Mouse (Mus musculus): ENCODE results near the gene Ttll13.

- TF ChIP-seq CTCF (IDR thresholded peaks at IDR 0.05; ENCODE audit: insufficient read depth, low read length) (no peak), POLR2A (IDR thresholded peaks at IDR 0.05; ENCODE audit: borderline replicate concordance, extremely low read depth, low read depth, low read length) (peak; percentile 48; the same call in 1 of the 2 replicates)
These were observed 48.0 kb downstream of the Ttll13 start, which contains the start of gene Prc1 for GRCm38 (mm10) chr7:80294062-80294763.

All from lung, adult 2 months (tissue).